Mouse (Mus musculus) layer of hippocampus, postnatal 36 days (tissue): ENCODE measurements at regions not wholly inside any gene's neighbourhood (a gene's known extent, or its start where the extent isn't known, plus 50 kb on each side); places are given as distances from the start of the nearest gene placed in this dataset.

Experiments used
- DNase-seq, 2 experiments: peaks; one replicate each; pipeline ENCODE4 v3.0.0; 2022

- no peak for DNase-seq
Measured at GRCm38 (mm10) chr5:118978921-118979630, 418.6 kb downstream of the Med13l start.

DNA sequence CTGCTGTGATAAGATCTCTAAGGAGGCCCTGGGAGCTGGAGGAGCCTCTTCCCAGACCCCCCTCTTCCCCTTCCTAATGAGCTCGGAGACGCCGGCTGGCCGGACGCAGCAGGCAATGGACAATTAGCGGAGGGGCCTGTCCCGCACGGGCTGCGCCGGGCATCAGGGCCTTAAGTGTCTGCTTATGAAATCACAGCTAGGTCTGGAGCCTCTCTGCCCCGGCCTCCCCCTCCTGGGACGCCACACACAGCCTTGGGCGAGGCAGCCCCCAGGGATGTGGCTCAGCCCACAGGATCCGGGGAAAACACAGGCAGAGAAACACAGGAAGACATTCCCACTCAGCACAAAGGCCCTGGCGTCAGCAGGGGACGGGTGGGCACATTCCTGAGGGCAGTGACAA lies 420.6 kb downstream of the Med13l start:
- DNase-seq: no peak

DNA sequence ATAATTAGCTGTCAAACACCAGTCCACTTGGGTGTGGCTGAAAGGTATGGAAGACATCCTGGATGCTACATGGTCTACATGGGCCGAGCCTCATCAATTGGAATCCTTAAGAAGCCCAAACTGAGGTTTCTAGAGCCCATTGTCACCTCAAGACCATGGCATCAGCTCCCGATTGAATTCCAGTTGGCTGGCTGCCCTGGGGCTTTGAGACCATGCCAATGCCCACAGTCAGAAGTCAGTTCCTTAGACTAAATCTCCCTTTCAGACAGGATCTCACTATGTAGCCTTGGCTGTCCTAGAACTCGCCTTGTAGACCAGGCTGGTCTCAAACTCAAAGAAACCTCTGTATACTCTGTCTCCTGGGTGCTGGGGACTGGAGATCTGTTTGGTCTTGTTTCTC lies 423.8 kb downstream of the Med13l start:
- DNase-seq: no peak

- DNase-seq: no peak
Measured at GRCm38 (mm10) chr5:118984797-118985408, 424.4 kb downstream of the Med13l start.

DNA sequence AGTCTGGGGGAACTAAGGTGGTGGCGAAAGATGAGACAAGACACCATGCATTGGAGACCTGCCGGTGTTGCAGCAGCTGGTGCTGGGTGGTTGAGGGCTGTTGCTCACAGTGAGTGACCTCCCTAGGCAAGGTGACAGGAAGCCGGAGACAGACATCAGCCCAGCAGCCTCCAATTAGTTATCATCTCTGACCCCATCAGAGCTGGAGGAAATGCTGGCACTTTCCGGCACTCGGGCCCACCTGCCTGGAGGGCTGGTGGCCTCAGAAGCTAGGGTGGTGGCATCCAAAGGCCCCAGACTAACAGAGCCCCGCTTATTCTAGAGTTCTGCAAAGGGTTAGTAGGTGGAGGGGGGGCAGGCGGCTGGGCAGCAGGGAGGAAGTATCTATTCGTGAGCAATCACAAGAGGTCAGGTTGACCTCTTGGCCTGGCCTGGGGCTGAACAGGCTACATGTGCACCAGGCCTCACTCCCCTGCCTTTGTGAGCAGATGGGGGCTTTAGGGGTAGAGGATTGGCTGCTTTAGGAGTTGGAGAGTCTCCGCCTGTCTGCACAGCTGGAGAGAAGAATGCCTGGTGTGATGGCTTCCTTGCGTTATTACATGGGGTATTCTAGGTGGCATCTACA lies 427.0 kb downstream of the Med13l start:
- no peak for DNase-seq

GRCm38 (mm10) chr5:118999124-118999523 lies 438.6 kb downstream of the Med13l start:
- DNase-seq: no peak

GRCm38 (mm10) chr5:119005825-119006471 lies 445.5 kb downstream of the Med13l start:
- DNase-seq: peak in 1 of 2 experiments; percentile 6

GRCm38 (mm10) chr5:119010048-119010447 lies 449.6 kb downstream of the Med13l start:
- no peak for DNase-seq

DNA sequence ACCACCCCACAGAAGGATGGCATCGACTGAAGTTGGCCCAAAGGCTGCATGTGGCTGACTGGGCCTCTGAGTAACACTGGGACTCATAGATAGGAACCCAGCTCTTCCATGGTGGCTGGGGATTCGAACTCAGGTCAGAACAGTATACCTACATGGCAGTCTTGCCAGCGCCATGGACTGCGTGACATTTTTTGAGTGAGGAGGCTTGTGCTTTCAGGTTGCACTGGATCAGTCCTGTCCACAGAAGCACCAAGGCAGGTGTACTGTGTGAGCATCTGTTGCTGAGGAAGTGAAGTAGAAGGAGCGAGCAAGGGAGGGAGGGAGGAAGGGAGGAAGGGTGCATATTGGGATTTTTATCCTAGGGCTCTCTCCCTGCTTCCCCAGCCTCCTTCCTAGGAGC lies 454.7 kb downstream of the Med13l start:
- DNase-seq: no peak

DNA sequence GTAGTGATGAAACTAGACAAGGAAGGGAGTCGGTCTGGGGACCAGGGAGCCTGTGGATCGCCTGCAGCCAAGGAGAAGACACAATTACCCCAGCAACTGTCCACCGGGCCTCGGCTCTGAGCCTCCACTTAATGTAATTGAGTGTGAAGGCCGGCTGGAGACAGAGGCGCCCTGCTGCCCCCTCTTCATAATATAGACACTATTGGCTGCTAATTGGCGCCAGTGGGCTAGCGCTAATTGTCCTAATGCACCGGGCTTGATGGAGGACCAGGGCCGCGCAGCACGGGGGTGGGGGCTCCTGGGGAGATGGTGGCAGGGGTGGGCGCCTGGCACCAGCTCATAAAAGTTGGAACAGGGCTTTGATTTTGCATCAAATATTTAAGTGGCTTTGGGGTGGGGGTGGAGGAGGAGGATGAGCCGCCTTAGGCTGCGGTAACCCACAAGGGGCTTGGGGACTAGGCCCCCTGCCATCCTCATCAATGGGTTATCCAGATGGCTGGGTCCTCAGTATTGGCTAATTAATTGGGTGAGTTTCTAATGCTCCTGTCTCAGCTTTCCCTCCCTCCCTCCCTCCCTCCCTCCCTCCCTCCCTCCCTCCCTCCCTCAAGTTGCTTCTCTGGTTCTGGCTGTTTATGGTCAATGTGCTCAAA lies 455.3 kb downstream of the Med13l start:
- DNase-seq: no peak

DNA sequence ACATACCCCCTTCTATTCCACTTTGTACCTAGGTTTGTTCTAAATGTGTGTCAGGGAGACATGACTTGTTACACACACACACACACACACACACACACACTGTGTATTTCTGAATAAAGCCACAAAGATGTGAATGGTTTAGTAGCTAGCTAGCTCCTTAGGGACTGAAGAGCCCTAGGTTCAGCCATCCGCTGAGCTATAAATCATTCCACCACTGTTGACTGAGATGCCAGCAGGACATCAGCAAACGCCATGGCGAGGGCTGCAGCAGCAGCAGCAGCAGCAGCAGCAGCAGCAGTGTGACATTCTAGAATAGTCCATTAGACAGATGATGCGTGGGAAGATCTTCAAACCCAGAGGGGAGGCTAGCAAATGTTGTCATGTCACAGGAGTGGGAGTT lies 455.9 kb downstream of the Med13l start:
- DNase-seq: no peak

GRCm38 (mm10) chr5:119023947-119024346 lies 463.5 kb downstream of the Med13l start:
- DNase-seq: no peak

DNA sequence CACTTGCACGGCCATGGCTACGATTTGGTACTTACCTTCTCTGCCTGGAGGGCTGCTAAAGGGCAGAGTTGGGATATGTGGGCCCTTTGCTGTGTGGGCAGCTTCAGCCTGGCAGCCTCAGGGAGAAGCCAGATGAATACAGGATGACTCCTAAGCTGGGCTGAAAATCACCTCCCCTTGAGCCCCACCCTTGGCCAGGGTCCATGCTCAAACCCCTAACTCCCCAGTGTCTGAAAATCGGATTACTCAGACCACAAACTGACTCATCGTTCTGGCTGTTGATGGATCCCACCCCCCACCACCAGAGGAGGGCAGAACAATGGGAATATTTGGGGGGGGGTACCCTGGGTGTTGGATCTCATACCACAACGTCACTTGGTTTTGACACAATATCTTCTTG lies 471.6 kb downstream of the Med13l start:
- no peak for DNase-seq

DNA sequence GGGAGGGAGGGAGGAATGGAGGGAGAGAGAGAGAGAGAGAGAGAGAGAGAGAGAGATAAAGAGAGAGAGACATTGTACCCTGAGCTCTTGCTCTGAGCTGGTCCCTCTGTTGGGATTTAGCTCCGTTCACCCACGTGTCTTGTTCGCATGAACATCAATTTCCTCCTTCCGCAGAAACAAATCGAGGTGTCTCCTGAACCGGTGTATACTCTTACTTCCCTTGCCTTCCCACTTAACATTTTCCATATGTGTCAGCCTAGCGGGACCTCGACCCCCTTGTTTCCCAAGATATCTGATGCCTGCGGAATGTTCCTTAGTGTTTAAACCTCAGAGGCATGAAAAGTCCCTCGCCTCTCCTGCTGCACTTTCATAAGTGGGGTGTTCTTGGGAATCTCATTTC lies 484.1 kb downstream of the Med13l start:
- no peak for DNase-seq

DNA sequence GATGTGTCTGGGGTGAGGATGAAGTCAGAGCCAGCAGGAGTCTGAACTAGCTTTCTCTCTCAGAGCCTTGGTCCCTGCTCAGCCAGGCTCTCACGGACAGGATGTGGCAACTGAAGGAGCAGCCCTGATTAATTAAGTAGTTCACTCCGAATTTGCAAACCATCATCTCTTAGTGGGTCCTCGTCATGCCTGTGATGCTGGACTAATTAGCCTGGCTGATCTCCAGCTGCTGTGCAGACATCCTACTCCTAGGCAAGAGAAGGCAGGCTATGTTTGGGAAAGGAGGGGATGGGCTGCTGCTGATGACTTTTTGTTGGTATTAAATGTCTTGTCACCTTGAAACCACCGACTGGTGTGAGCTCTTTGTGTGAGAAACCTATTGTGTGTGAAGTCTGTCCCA lies 487.1 kb downstream of the Med13l start:
- no peak for DNase-seq

- no peak for DNase-seq
Measured at GRCm38 (mm10) chr5:119052354-119052996, 492.0 kb downstream of the Med13l start.

DNA sequence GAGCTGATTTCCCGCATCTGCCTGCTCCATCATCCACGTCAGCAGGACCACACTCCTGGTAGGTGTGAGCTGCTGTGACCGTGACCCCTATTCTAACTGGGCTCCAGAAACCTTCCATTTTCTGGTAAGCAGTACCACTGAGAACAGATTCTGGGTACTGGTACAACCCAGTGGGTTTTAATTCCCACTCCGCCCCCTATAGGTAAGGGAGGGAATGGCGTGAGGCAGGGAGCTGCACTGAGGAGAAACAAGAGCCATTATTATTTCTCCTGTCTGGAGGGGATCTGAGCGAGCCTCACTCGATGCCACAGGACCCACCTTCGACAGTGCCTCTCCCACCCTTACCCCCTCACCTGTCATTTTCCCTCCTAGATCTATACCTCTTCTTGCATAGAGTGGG lies 493.3 kb downstream of the Med13l start:
- no peak for DNase-seq

DNA sequence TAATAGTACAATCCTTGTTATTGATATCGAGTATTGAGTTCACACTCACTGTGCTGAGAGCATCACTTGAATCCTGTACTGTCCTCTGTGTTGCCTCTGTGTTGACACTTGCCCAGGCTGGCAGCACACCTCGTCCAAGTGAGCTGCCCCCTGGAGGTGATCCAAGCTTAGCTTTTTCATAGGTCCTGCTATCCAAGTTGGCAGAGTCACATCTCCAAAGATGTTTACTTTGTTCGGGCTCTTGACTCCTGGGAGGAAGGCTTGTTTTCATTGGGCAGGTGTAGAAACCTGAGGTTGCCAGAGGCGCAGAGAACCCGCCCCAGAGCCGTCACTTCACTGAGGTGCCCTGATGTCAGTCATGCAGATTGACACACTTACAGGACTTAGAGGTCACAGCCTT lies 493.9 kb downstream of the Med13l start:
- DNase-seq: no peak

DNA sequence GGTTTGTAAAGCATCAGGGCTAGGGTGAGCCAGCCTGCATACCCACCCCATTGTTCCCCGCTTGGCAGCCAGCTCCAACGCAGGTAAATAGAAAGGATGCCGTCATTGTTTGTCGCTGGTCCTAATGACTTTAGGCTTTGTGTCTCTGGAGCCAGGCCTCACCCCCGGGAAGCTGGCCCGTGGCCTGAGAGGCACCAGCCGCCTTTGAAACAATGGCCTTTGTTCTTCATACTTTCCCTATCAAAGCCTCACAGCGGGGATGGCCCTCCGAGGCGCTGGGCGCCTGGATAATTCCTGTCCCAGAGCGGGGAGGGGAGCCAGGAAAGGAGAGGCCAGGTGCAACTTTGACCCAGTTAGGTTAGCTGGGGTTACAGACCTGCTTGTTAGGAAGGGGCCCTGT lies 495.0 kb downstream of the Med13l start:
- DNase-seq: peak; percentile 14 to 57

GRCm38 (mm10) chr5:119057813-119058212 lies 497.3 kb downstream of the Med13l start:
- no peak for DNase-seq

DNA sequence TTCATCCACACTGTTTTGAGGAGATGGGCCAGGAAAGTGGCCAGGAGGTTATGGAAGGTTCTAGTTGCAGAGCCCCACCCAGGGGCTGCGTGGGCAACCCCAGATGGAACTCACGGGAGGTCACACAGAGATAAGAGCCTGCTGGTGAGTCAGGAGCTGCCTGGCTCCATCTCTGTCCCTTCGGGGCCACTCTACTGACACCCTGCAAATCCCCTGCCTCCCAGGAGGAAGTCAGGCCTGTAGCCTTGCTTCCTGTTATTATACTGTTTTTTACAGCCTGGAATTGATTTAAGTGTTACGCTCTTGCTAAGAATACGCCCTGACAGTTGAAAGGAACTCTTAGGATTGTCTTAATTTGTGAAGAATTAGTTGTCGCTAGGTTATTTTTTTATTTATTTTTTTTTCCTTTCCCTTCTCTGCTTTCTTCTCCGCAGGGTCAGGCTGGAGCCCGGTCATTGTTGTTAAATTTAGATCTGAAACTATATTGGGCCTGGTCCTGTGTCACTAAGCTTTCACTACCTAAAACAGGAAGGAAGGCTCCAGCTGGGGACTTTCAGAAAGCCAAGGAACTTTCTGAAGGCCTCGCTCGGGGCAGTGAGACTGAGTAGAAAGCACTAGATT lies 497.9 kb downstream of the Med13l start:
- DNase-seq: no peak

GRCm38 (mm10) chr5:119059223-119059622 lies 498.7 kb downstream of the Med13l start:
- no peak for DNase-seq
